Mouse (Mus musculus) midbrain, postnatal 0 days (tissue): Measurements from ENCODE around the gene Yeats2. TPM values are rescaled to one million over a fixed set of nuclear protein-coding genes. Genes with fewer than 3 reads are reported as not detected.

Experiments used
- ATAC-seq: fragments of 200-750 bp; cut with Nextera tagmentation; 2 replicates; pipeline ENCODE4 v1.8.0; 2017; ENCODE audit warnings: moderate number of reproducible peaks, mild to moderate bottlenecking, moderate TSS enrichment, moderate library complexity; ENCODE audit not compliant: low FRiP score
- DNase-seq: peaks from one replicate; pipeline ENCODE4 v3.0.0-alpha.2; 2015; ENCODE audit warnings: low spot score
- H3K27ac ChIP-seq: fragments of 300-500 bp; sonication (generic); 2 replicates; pipeline ENCODE4 v1.5.1; 2014; ENCODE audit warnings: low read depth, mild to moderate bottlenecking, low read length, mixed read lengths
- H3K27me3 ChIP-seq: fragments of 300-500 bp; sonication (generic); 2 replicates; pipeline ENCODE4 v1.6.1; 2014; ENCODE audit warnings: low read length, control low read depth, mixed read lengths; ENCODE audit not compliant: insufficient read depth
- H3K36me3 ChIP-seq: fragments of 300-500 bp; sonication (generic); 2 replicates; pipeline ENCODE4 v1.6.1; 2014; ENCODE audit warnings: low read length, control low read depth, mixed read lengths; ENCODE audit not compliant: insufficient read depth
- H3K4me1 ChIP-seq: fragments of 300-500 bp; sonication (generic); 2 replicates; pipeline ENCODE4 v1.6.1; 2014; ENCODE audit warnings: mild to moderate bottlenecking, control low read depth, antibody characterized with exemption, low read length, mixed read lengths; ENCODE audit not compliant: insufficient read depth
- H3K4me2 ChIP-seq: fragments of 300-500 bp; sonication (generic); 2 replicates; pipeline ENCODE4 v1.6.1; 2014; ENCODE audit warnings: low read depth, mild to moderate bottlenecking, low read length, mixed read lengths; ENCODE audit not compliant: poor library complexity, severe bottlenecking
- H3K4me3 ChIP-seq: fragments of 300-500 bp; sonication (generic); 2 replicates; pipeline ENCODE4 v1.5.1; 2014; ENCODE audit warnings: low read depth, mild to moderate bottlenecking, low read length, moderate library complexity
- H3K9ac ChIP-seq: fragments of 300-500 bp; sonication (generic); replicated peaks from 2 replicates; pipeline ENCODE4 v1.6.1; 2014; ENCODE audit warnings: mild to moderate bottlenecking, low read length, moderate library complexity, mixed read lengths; ENCODE audit not compliant: poor library complexity, severe bottlenecking
- H3K9me3 ChIP-seq: fragments of 300-500 bp; sonication (generic); 2 replicates; pipeline ENCODE4 v1.6.1; 2016; ENCODE audit warnings: low read length, control low read depth
- CTCF ChIP-seq: IDR thresholded peaks from 2 replicates; pipeline ENCODE4 v1.5.1; 2016; ENCODE audit warnings: antibody characterized with exemption, mild to moderate bottlenecking
- WGBS: fragments of 180-500 bp; shearing (Covaris S2); extraction: QIAGEN DNeasy Blood & Tissue Kit; methylation state at CpG from one replicate; pipeline ENCODE4 v1.1.7; 2014; 5-methylcytosine and 5-hydroxymethylcytosine counted together
- polyA plus RNA-seq: library from polyadenylated mRNA; unstranded; fragments of >200 nt; fragmentation: Nextera tagmentation; extraction: Ambion mirVana; gene quantifications from 2 replicates; pipeline ENCODE4 v1.2.1, GENCODE M21; 2015
- total RNA-seq: library from RNA; depleted of rRNA; stranded (reverse); fragments of >200 nt; gene quantifications from 2 replicates; pipeline ENCODE4 v1.2.3, GENCODE M21; 2014

Gene Yeats2
- total and polyA plus RNA-seq, 2 experiments from 2014 or later: 11.3 to 43.2 TPM

DNA sequence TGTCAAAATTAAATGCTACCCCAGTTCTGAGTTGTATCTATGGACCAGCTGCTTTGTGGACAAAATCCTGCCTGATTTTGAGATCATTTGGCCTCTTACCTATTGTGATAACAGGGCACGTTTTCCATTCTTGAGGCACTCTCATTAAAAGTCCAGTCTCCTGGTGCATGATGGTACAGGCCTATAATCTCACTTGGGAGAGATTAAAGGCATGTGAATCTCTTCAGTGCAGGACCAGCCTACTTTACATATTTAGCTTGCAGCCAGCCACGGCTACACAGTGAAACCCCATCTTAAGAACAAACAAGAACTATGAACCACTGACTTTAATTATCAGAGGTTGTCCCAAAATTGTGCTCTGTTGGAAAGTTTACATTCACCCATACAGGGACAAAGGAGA lies 10.5 kb upstream of the Yeats2 start:
- Histone ChIP-seq H3K9me3 (no peaks in the 10 kb centered on the region), H3K36me3 (peaks cover 7% of the 10 kb centered on the region; the same call in 1 of the 2 replicates), H3K4me2 (no peak overlapping the region), H3K27me3 (no peaks in the 10 kb centered on the region), H3K27ac (no peak overlapping the region), H3K4me3 (no peak overlapping the region), H3K9ac (no peak overlapping the region), H3K4me1 (no peaks in the 10 kb centered on the region)
- no peak for ATAC-seq
- WGBS: 15% methylated on average over 2 of the region's 2 CpGs
- TF ChIP-seq CTCF: no peak
- no peak for DNase-seq

DNA sequence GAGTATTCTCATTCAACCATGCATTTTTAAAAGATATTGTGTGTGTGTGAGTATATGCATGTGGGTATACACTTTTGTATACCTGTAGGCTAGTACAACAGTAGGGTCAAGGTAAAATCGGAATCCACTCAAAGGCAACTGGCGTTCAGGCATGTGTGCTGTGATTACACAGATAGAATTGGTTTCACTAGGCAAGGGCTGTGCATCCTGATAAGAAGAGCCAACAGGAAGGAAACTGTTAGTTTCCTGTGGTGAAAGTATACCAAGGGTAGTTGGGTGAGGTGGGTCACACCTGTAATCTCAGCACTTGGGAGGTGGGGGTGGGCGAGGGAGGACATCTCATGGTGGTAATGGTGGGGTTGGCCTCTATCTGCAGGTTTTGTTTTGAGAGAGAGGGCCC lies 3.7 kb downstream of the Yeats2 start:
- DNase-seq: no peak
- Histone ChIP-seq H3K36me3 (no peaks in the 10 kb centered on the region), H3K4me1 (peaks cover 9% of the 10 kb centered on the region; the same call in 1 of the 2 replicates), H3K27me3 (no peaks in the 10 kb centered on the region), H3K27ac (no peak overlapping the region), H3K4me3 (no peak overlapping the region), H3K9me3 (no peaks in the 10 kb centered on the region), H3K4me2 (no peak overlapping the region), H3K9ac (no peak overlapping the region)
- ATAC-seq: no peak
- no peak for TF ChIP-seq CTCF
- 93% methylated on average over 3 of the region's 3 CpGs for WGBS

DNA sequence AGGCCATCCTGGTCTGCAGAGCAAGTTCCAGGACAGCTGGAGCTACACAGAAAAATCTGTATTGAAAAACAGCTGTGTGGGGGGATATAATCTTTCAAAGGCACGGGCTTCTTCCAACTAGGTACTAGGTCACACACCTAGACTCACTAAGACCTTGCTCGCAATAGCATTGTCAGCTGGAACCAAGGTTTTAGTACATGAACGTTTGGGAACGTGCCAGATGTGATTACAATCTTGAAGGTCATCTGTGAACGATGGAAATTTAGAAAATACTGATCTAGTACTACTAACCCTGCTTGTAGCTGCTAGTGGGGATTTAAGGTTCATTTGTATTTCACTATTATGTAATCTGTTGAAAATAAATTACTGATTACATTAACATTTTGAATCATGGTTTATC lies 11.1 kb downstream of the Yeats2 start:
- ATAC-seq: no peak
- Histone ChIP-seq H3K27ac (no peak overlapping the region), H3K9ac (no peak overlapping the region), H3K27me3 (no peaks in the 10 kb centered on the region), H3K4me2 (no peak overlapping the region), H3K4me3 (no peak overlapping the region), H3K9me3 (no peaks in the 10 kb centered on the region), H3K36me3 (peaks cover 22% of the 10 kb centered on the region), H3K4me1 (no peaks in the 10 kb centered on the region)
- DNase-seq: no peak
- no peak for TF ChIP-seq CTCF
- 85% methylated on average over 5 of the region's 5 CpGs for WGBS

DNA sequence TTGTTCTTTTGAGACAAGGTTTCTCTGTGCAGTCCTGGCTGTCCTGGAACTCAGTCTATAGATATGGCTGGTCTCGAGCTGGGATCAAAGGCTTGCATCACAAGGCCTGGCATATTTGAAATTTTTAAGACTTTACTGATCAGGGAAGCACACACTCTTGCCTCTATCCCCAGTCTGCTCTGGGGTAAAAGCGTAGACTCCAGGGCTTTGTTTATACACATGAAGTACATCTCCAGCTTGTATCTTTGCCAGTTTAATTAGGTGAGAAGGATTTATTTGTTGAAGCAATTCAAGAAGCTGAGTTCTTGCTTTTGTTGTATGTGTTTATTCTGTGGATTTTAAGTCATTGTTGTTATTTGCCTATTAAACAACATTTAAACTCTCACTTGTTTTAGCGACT lies 12.9 kb downstream of the Yeats2 start:
- no peak overlapping the region for H3K9ac ChIP-seq
- H3K27ac ChIP-seq: no peak overlapping the region
- WGBS: 82% methylated on average over 3 of the region's 3 CpGs
- no peak for DNase-seq
- H3K4me3 ChIP-seq: no peak overlapping the region
- ATAC-seq: no peak
- no peaks in the 10 kb centered on the region for H3K4me1 ChIP-seq
- TF ChIP-seq CTCF: no peak
- no peaks in the 10 kb centered on the region for H3K9me3 ChIP-seq
- H3K36me3 ChIP-seq: peaks cover 32% of the 10 kb centered on the region
- H3K4me2 ChIP-seq: no peak overlapping the region
- H3K27me3 ChIP-seq: no peaks in the 10 kb centered on the region

DNA sequence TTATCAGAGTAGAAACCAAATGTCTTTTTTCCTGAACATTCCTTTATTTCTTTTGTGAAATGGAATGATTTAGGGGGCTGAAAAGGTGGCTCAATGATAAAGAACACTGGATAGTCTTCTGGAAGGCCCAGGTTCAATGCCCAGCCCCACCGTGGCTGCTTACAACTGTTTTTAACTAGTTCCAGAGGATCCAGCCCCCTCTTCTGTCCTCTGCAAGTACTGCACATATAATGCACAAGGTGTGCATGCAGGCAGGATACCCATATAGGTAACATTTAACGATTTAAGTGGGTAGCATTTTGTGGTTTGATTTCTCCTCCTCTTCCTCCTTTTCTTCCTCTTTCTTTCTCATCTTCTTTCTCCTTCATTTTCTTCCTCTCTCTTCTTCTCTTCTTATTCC lies 19.3 kb downstream of the Yeats2 start:
- Histone ChIP-seq H3K27me3 (no peaks in the 10 kb centered on the region), H3K9me3 (no peaks in the 10 kb centered on the region), H3K4me3 (no peak overlapping the region), H3K27ac (no peak overlapping the region), H3K36me3 (peaks cover 53% of the 10 kb centered on the region), H3K4me1 (no peaks in the 10 kb centered on the region), H3K9ac (no peak overlapping the region), H3K4me2 (no peak overlapping the region)
- TF ChIP-seq CTCF: 0 out of 2 replicates have a peak, but pooled peaks have one; percentile 9
- ATAC-seq: no peak
- DNase-seq: no peak
- WGBS: 87% methylated on average over 2 of the region's 2 CpGs

DNA sequence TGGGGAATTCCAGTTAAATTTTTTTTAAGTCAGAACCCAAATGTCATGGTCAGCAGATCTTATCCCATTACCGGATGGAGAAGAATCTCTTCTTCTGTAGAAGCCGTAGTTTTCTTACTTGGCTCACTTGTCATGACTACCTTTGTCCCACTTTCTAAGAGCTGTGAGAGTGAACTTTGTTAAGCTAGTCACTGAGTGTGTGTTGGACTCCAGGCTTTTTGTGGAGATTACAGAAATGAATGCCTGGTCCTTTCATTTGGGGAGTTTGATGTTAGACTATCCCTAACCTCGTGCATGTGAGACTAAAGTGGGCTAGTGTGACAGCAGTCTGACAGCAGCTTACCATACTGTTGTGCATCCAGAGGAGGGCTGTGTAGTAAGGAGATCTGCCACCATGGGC lies 28.2 kb downstream of the Yeats2 start:
- no peak for DNase-seq
- TF ChIP-seq CTCF: no peak
- Histone ChIP-seq H3K9ac (no peak overlapping the region), H3K4me3 (no peak overlapping the region), H3K4me1 (no peaks in the 10 kb centered on the region), H3K36me3 (peaks cover 44% of the 10 kb centered on the region), H3K27ac (no peak overlapping the region), H3K27me3 (no peaks in the 10 kb centered on the region), H3K9me3 (no peaks in the 10 kb centered on the region), H3K4me2 (no peak overlapping the region)
- 75% methylated on average over 3 of the region's 3 CpGs for WGBS
- ATAC-seq: peak; percentile 31; the same call in 1 of the 2 replicates
